Mouse (Mus musculus): ENCODE measurements around the gene Rbbp5. TPM values are rescaled to one million over a fixed set of nuclear protein-coding genes. Genes with fewer than 3 reads are reported as not detected.

Rbbp5 gene
- polyA plus RNA-seq (2012; rRNA removed): 6.5 and 7.7 TPM in 2 replicates

DNA sequence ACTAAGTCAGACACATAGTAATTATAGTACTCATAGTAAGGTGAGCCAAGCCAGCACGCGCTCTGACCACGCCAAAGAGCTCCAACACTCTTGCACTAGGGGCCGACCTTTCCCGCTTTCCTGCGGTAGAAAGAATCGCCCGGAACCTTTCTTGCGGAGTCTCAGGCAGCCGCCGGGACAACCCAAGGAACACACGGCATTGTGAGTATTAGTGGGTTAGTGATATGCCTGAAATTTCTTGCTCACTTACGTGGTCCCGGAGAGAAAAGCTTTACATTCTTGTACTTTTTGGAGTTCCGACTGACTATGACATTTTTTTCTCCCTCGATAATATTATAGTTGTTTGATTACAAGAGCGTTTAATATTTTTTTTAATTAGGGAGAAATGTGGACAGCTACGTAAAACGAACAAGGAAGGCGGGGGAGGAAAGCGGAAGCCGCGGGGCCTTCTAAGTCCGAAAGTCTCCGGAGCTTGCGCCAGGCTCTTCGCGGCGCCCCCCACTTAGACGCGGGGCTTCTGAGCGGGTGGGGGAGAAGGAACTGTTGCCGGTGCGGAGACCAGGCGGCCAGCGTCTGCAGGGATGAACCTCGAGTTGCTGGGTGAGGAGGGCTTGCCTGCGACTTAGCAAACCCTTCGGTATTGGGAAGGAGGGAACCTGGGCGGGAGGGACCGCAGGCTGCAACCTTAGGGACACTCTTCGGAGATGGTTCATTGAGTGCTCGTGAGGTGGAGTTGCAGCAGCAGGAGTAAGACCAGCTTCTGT, at the start of gene Rbbp5:
Rbbp5 (plus strand) TSS at position 438 of the 764 bp plus-strand sequence.

DNA sequence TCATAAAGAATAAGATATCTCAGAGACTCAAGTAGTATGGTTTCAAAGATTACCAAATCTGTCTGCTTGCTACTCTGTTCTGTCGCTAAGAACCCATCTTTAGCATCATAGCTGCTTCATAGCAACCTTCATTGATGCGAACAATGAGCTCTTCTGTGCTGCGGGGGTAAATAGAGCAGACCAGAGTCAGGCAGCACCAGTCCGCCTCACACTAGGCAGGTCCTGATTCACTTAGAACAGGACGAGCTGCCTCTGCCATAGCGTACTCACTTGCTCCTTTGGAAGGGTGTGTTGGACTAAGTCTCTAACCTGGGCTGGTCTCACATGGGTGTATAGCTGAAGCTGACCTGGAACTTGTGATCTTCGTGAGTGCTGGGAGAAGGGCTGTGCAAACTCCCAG, 28.9 kb downstream of the Rbbp5 start, which contains the start of gene Tmem81:
Tmem81 (plus strand) TSS at position 173 of the 400 bp plus-strand sequence.

DNA sequence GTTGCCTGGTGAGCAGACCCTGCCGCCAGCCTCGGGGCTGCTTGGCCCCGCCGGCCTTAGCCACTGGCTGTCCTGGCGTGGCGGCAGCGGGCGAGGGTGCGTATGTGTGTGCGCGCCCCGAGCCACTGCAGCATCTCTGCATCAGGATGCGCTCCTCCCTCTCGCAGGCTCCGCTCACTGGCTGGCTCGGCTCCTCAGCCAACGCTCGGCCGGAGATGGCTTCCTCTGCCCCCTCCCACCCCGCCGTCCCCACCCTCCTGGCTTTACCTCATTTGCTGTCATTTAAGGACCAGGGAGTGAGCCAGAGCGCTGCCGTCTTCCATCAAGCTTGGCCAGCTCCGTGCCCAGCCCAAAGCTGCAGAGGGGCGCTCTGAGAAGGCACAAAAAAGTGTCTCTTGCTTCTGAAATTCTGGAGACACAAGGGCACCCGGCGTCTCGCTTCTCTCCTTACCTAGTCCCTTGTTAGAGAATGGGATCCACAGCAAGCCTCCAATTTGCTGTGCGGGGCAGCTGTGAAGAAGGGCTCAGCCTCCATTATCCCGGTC, 65.7 kb downstream of the Rbbp5 start, which contains the start of gene Cntn2:
Cntn2 (minus strand) TSS at position 495 of the 545 bp plus-strand sequence.

Other genes with a start within 250 kb of the Rbbp5 start
- not detected in 2 replicates for gene Gm10188, start 247.6 kb upstream of the Rbbp5 start, polyA plus RNA-seq (2012; rRNA removed)
- gene Klhdc8a, start 178.7 kb upstream of the Rbbp5 start, polyA plus RNA-seq (2012; rRNA removed): 4.5 and 5.1 TPM in 2 replicates
- 34.6 and 40.8 TPM in 2 replicates for gene Nuak2, start 161.2 kb upstream of the Rbbp5 start, polyA plus RNA-seq (2012; rRNA removed)
- 9.6 TPM in 2 replicates for gene Tmcc2, start 86.1 kb upstream of the Rbbp5 start, polyA plus RNA-seq (2012; rRNA removed)
- 5.5 and 5.8 TPM in 2 replicates for gene Dstyk, start 59.8 kb upstream of the Rbbp5 start, polyA plus RNA-seq (2012; rRNA removed)
- 1.1 and 1.2 TPM in 2 replicates for gene Tmem81, start 28.9 kb downstream of the Rbbp5 start, polyA plus RNA-seq (2012; rRNA removed)
- 0.24 and 0.84 TPM in 2 replicates for gene Cntn2, start 65.9 kb downstream of the Rbbp5 start, polyA plus RNA-seq (2012; rRNA removed)